Mouse (Mus musculus) liver, postnatal 0 days (tissue): ENCODE data around the gene Krt20.

ENCODE experiments used
- CTCF ChIP-seq: sonication (generic); IDR thresholded peaks from 2 replicates; pipeline ENCODE4 v1.5.1; 2016; ENCODE audit warnings: antibody characterized with exemption, low read depth
- EP300 ChIP-seq: IDR thresholded peaks from 2 replicates; pipeline ENCODE4 v1.6.1; 2016; ENCODE audit warnings: antibody characterized with exemption, low read depth, mild to moderate bottlenecking

DNA sequence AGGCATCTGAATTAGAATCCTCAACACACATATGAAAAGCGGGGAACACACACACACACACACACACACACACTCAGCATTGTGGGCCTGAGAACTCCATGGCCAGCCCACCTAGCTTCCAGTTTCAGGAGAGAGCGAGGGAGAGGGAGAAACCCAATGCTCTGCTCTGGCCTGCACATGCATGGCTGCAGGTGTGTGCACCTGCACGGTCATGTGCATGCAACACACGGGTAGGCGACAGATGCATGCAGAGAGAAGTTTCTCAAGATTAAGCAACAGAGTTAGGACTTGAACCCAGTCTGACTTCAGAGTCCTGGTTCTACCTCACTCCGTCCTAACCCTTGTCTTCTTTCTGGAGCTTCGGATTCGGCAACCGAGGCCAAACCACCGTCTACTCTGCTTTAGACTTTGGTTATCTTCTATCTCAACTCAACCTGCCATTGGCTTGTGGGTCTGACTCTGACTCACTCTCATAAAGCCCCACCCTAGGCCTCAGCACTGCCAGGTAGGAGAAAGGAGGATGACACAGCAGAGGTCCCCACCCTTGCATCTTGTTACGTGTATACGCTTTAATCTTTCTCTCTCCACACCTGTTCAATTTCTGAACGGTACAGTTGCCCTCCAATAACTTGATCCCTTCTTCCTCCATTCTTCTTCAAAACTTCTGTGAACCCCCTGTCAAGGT lies 23.3 kb downstream of the Krt20 start:
- no peak for TF ChIP-seq CTCF
- TF ChIP-seq EP300: no peak
